Mouse (Mus musculus): Measurements from ENCODE around the gene Ikzf5. TPM values are rescaled to one million over a fixed set of nuclear protein-coding genes. Genes with fewer than 3 reads are reported as not detected.

The Ikzf5 gene
- 10 to 100 TPM; 33.5 to 39.5 TPM for total RNA-seq (2021)
- 9.9 and 17.0 TPM in 2 replicates for polyA plus RNA-seq (2012; rRNA removed)
- long read RNA-seq, full-length matches to known transcripts: 10 of 13 reads
- long read RNA-seq, partial matches to known transcripts: 2 of 13 reads
- long read RNA-seq, other reads (novel, unspliced or antisense): 1 of 13 reads

- Histone ChIP-seq H3K27me3 (ENCODE audit: control insufficient read depth, insufficient read depth, low read length) (no peaks in the 10 kb centered on the region), H3K27ac (peak within 1 kb of the TSS; percentile 90), H3K4me1 (ENCODE audit: control insufficient read depth, insufficient read depth, low read length) (peaks cover 4% of the 10 kb centered on the region), H3K9ac (ENCODE audit: low read depth, low read length) (peak within 1 kb of the TSS; percentile 81), H3K36me3 (ENCODE audit: control insufficient read depth, insufficient read depth, low read length) (peaks cover 6% of the 10 kb centered on the region), H3K79me2 (replicated peaks; ENCODE audit: control insufficient read depth, insufficient read depth, low read length) (peaks cover 7% of the 10 kb centered on the region), H3K4me3 (peak within 1 kb of the TSS; percentile 95)
- DNase-seq: peak; percentile 99 to 100
- no peak for TF ChIP-seq CTCF (IDR thresholded peaks at IDR 0.05)
- TF ChIP-seq POLR2A (IDR thresholded peaks at IDR 0.05; ENCODE audit: insufficient read depth, low read depth, low read length): peak; percentile 77
- under 1% methylated on average over 42 of the region's 42 CpGs for WGBS
- intact Hi-C loops (cut with DNase I): loop anchor here (1.0 to 5.0 kb wide), 3 partner anchors 48 to 152 kb away; partner anchors contain the start of genes 2310057M21Rik, Bub3 and Hmx3
Observed at GRCm38 (mm10) chr7:131410416-131411058, at the start of gene Ikzf5, which contains the start of gene Acadsb. TSS of gene Ikzf5 (minus strand) at chr7:131410521. TSS of gene Acadsb (plus strand) at chr7:131410601.

DNA sequence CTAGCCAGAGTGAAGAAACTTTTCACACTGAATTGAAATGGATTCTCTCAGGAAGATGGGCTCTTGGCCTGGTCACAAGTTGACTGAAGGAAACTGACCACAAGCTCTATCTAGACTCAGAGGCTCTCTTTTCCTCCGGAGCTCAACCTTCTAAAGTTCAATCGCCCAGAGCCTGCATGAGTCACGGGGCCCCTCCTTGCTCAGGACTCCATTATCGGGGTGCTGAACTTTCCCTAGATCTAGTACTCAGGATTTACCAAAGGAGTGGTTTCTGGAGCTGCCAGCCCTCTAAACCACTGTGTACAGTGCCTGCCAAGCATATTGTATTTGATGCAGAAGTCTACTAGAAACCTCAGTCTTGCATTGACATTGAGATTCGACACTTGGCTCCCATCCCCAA, 46.4 kb upstream of the Ikzf5 start:
- no peak for DNase-seq
- no peak for TF ChIP-seq EP300 (IDR thresholded peaks at IDR 0.05; ENCODE audit: insufficient read depth, low read depth, low read length)
- no peak overlapping the region for H3K27ac ChIP-seq
- no peaks in the 10 kb centered on the region for H3K4me1 ChIP-seq (ENCODE audit: control insufficient read depth, insufficient read depth, low read length)
- 84% methylated on average over 5 of the region's 5 CpGs for WGBS
- no peak overlapping the region for H3K9ac ChIP-seq (ENCODE audit: low read depth, low read length)
- H3K27me3 ChIP-seq (ENCODE audit: control insufficient read depth, insufficient read depth, low read length): no peaks in the 10 kb centered on the region
- intact Hi-C loops (cut with DNase I): no loop called here
- H3K4me3 ChIP-seq: no peak overlapping the region
- H3K36me3 ChIP-seq (ENCODE audit: control insufficient read depth, insufficient read depth, low read length): no peaks in the 10 kb centered on the region
- H3K79me2 ChIP-seq (replicated peaks; ENCODE audit: control insufficient read depth, insufficient read depth, low read length): no peaks in the 10 kb centered on the region

GRCm38 (mm10) chr7:131437051-131437450, 26.7 kb upstream of the Ikzf5 start:
- intact Hi-C loops (cut with DNase I): no loop called here
- WGBS: 76% methylated on average over 3 of the region's 3 CpGs
- Histone ChIP-seq H3K27ac (no peak overlapping the region), H3K79me2 (replicated peaks; ENCODE audit: control insufficient read depth, insufficient read depth, low read length) (no peaks in the 10 kb centered on the region), H3K4me1 (ENCODE audit: control insufficient read depth, insufficient read depth, low read length) (no peaks in the 10 kb centered on the region), H3K4me3 (no peak overlapping the region), H3K9ac (ENCODE audit: low read depth, low read length) (no peak overlapping the region), H3K27me3 (ENCODE audit: control insufficient read depth, insufficient read depth, low read length) (no peaks in the 10 kb centered on the region), H3K36me3 (ENCODE audit: control insufficient read depth, insufficient read depth, low read length) (no peaks in the 10 kb centered on the region; the same call in 1 of the 2 replicates)
- TF ChIP-seq EP300 (IDR thresholded peaks at IDR 0.05; ENCODE audit: insufficient read depth, low read depth, low read length): no peak
- no peak for TF ChIP-seq POLR2A (IDR thresholded peaks at IDR 0.05; ENCODE audit: insufficient read depth, low read depth, low read length)
- no peak for TF ChIP-seq CTCF (IDR thresholded peaks at IDR 0.05)
- no peak for DNase-seq

DNA sequence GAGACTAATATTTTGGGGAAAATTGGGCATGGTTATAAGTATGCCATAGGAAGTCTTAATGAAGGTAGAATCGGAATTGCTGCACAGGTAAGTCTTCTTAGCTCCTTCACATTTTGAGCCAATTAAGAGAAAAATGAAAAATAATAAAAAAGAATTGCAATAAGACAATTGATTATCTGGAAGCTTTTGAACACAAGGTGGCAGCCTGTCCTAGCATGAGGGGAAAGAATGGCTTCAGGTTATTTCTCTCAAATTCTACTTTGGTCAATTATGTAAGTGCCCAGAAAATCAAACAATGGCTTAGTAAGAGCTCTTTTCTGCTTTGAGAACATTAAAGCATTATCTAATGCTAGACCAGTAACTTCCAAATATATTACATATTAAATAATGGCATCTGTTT, 24.0 kb upstream of the Ikzf5 start:
- TF ChIP-seq CTCF (IDR thresholded peaks at IDR 0.05) (no peak), POLR2A (IDR thresholded peaks at IDR 0.05; ENCODE audit: insufficient read depth, low read depth, low read length) (no peak), EP300 (IDR thresholded peaks at IDR 0.05; ENCODE audit: insufficient read depth, low read depth, low read length) (no peak)
- Histone ChIP-seq H3K9ac (ENCODE audit: low read depth, low read length) (no peak overlapping the region), H3K4me3 (no peak overlapping the region), H3K27ac (no peak overlapping the region), H3K79me2 (replicated peaks; ENCODE audit: control insufficient read depth, insufficient read depth, low read length) (no peaks in the 10 kb centered on the region), H3K36me3 (ENCODE audit: control insufficient read depth, insufficient read depth, low read length) (no peaks in the 10 kb centered on the region; the same call in 1 of the 2 replicates), H3K4me1 (ENCODE audit: control insufficient read depth, insufficient read depth, low read length) (no peaks in the 10 kb centered on the region), H3K27me3 (ENCODE audit: control insufficient read depth, insufficient read depth, low read length) (no peaks in the 10 kb centered on the region)
- no peak for DNase-seq
- 82% methylated on average over 1 of the region's 1 CpGs for WGBS
- intact Hi-C loops (cut with DNase I): loop anchor here (5.0 kb wide), 1 partner anchor 448 kb away; no protein-coding TSS in a partner anchor

GRCm38 (mm10) chr7:131432244-131432643, 21.9 kb upstream of the Ikzf5 start:
- TF ChIP-seq CTCF (IDR thresholded peaks at IDR 0.05) (peak; percentile 72), POLR2A (IDR thresholded peaks at IDR 0.05; ENCODE audit: insufficient read depth, low read depth, low read length) (no peak), EP300 (IDR thresholded peaks at IDR 0.05; ENCODE audit: insufficient read depth, low read depth, low read length) (no peak)
- intact Hi-C loops (cut with DNase I): loop anchor here (5.0 kb wide), 1 partner anchor 450 kb away; no protein-coding TSS in a partner anchor
- no peak overlapping the region for H3K9ac ChIP-seq (ENCODE audit: low read depth, low read length)
- no peak overlapping the region for H3K27ac ChIP-seq
- H3K4me3 ChIP-seq: no peak overlapping the region
- no peak for DNase-seq
- 10% methylated on average over 1 of the region's 1 CpGs for WGBS
- H3K36me3 ChIP-seq (ENCODE audit: control insufficient read depth, insufficient read depth, low read length): no peaks in the 10 kb centered on the region; the same call in 1 of the 2 replicates
- no peaks in the 10 kb centered on the region for H3K27me3 ChIP-seq (ENCODE audit: control insufficient read depth, insufficient read depth, low read length)
- no peaks in the 10 kb centered on the region for H3K79me2 ChIP-seq (replicated peaks; ENCODE audit: control insufficient read depth, insufficient read depth, low read length)
- H3K4me1 ChIP-seq (ENCODE audit: control insufficient read depth, insufficient read depth, low read length): no peaks in the 10 kb centered on the region

DNA sequence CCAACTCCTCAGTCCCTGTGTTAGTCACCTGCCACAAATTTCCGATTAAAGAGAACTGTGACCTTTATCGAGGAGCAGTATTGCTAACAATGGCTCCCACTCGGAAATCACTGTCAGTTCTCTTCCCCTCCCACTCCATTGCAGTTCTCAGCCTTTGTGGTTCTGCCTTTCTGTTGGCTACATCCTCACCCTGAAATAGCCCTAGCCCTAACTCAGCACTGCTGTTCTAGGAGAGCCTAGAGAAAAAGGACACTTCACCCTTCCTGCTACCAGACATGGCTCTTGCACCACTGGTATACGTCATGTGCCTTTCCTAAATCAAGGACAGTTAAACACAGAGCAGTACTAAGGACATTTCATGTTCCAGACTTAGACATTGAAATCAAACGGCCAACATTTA, 17.0 kb upstream of the Ikzf5 start:
- intact Hi-C loops (cut with DNase I): no loop called here
- H3K27ac ChIP-seq: no peak overlapping the region
- WGBS: 79% methylated on average over 5 of the region's 5 CpGs
- no peaks in the 10 kb centered on the region for H3K4me1 ChIP-seq (ENCODE audit: control insufficient read depth, insufficient read depth, low read length)
- no peaks in the 10 kb centered on the region for H3K36me3 ChIP-seq (ENCODE audit: control insufficient read depth, insufficient read depth, low read length)
- TF ChIP-seq CTCF (IDR thresholded peaks at IDR 0.05) (no peak), POLR2A (IDR thresholded peaks at IDR 0.05; ENCODE audit: insufficient read depth, low read depth, low read length) (no peak), EP300 (IDR thresholded peaks at IDR 0.05; ENCODE audit: insufficient read depth, low read depth, low read length) (no peak)
- no peak for DNase-seq
- H3K9ac ChIP-seq (ENCODE audit: low read depth, low read length): no peak overlapping the region
- 0 out of 2 replicates have a peak, but pooled peaks cover 2% of the 10 kb centered on the region for H3K79me2 ChIP-seq (replicated peaks; ENCODE audit: control insufficient read depth, insufficient read depth, low read length)
- no peaks in the 10 kb centered on the region for H3K27me3 ChIP-seq (ENCODE audit: control insufficient read depth, insufficient read depth, low read length)
- H3K4me3 ChIP-seq: no peak overlapping the region

Measured in heart, adult 2 months (tissue).